Mouse (Mus musculus) lung, postnatal 14 days (tissue): ENCODE measurements around the gene Slc4a11.

Source experiments
- DNase-seq: peaks from one replicate; pipeline ENCODE4 v3.0.0; 2021

Gene Slc4a11

DNA sequence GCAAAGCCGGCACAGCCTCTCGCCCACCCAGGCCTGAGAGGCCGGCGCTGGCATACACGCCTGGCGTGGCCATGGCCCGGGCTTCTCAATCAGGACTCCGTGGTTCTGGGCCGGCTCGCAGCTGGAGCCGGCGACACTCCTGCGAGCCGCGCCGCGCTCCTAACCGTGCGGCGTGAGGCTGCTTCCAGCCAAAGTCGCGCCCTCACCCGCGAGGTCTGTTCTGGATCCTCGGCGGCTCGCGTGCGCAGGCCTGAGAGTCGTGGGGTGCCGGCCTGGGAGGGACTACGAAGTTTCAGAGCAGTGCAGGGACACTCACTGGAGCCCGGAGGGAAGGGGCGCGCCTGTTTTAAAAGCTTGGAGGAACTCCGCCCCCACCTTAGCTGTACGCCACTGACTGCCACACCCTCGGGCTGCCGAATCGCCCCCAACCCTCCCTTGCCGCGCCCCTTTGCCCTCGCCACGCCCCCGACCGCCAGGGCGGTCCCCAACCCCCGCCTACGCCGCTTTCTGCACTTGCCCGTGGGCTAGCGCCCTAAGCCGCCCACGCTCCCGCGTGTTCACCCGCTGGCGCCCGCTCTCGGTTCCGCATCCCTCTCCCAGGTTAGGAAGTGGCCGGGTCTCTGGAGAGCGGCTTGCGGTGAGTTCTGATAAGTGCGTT, at the start of gene Slc4a11:
Gene Slc4a11 (minus strand): TSS at position 367 of the 658 bp plus-strand sequence.
- peak; percentile 70 for DNase-seq

DNA sequence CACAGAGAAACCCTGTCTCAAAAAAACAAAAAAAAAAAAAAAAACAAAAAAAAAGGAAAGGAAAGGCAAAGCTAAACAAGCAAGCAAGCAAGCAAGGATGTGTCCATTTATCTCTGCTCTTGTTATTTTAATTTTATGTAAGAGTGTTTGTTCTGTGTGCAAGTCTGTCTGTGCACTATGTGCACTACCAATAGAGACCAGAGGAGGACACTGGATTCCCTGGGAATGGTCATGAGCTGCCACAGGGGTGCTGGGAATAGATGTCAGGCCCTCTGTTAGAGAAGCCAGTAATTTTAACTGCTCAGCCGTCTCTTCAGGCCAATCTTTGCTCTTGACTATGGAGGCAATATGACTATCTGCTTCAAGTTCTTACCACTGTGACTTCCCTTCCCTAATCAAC, 46.3 kb upstream of the Slc4a11 start:
- no peak for DNase-seq

DNA sequence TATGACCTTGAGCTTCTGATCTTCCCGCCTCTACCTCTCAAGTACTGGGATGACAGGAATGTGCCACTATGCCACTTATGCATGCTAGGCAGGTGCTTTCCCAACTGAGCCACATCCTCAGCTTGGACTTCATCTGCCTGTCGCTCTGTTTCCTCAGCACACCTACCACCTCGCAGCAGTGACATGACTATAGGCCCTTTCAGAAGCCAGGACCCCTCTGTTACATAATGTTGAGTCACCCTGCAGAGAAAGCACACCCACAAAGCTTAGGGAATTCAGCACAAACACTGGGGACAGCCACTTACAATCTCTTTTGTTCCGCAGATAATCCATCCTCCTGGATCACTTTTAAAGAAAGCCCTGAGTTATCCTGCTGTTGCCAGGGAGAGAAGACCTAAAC, 42.8 kb upstream of the Slc4a11 start:
- no peak for DNase-seq

DNA sequence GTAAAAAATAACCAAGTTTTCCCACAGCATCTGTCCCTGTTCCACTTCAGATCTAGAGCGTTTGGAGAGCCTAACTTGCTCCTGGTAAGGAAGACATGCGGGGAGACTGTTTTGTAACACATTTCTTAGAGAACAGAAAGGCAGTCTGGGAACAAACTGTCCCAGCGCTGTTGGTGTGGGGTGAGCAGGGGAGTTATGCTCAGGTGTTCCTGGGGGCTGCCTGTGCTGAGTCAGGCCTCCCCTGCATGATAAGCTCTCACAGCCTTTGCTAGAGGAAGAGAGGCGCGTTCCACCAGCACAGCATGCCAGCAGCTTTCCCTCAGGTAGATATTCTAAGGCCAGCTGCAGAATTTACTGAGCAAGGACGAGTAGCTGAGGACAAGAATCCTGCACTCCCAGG, 40.7 kb upstream of the Slc4a11 start:
- DNase-seq: no peak

DNA sequence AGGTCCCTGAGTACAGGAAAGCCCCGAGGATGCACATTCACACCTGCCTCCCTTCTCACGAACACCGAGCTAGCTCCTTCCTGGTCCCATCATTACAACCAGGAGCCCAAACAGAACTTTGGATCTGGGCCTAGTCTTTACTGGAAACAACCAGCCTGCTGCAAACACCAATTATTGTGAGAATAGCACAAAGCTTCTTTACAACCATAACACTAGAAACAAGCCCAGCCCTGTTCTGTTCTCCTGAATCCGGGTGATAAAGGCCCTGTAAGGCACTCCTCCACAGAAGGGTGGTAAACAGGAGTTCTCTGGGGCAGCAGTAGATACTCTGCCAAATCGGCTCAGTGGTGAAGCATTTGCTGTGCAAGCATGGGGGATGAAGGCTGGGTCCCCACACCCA, 38.0 kb upstream of the Slc4a11 start:
- no peak for DNase-seq

DNA sequence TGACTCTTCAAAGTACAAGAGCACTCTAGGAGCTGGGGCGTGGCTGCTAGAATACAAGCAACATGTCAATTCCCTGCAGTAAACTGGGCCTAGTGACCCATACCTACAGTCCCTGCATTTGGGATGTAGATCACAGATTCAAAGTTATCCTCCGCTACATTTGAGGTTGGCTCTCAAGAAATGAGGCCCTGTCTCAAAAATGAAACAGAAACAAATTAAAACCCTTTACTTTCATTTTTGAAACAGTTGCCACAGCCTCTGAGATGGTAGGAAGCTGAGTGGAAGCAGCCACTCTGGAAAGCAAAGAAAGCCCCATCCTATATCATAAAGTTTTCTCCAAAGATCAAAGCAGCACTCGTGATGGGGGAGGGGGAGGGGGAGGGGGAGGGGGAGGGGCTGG, 36.1 kb upstream of the Slc4a11 start:
- DNase-seq: no peak

DNA sequence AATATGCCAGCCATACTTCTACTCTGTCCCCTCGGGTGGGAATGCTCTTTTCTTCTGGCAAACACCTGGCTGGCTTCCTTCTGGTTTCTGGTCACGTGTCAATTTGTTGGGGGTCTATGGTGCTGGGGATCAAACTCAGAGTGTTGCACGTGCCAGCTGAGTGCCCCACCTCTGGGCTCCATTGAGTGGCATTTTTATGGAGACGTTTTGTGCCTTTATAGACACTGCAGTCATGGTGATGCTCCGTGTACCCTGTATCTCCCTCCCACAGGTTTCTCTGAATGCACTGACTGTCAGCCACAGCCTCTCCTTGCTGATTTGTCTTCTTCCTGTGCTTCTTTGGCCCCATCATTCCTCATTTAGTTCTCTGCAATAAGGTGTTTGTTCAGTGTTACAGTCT, 34.5 kb upstream of the Slc4a11 start:
- DNase-seq: no peak

DNA sequence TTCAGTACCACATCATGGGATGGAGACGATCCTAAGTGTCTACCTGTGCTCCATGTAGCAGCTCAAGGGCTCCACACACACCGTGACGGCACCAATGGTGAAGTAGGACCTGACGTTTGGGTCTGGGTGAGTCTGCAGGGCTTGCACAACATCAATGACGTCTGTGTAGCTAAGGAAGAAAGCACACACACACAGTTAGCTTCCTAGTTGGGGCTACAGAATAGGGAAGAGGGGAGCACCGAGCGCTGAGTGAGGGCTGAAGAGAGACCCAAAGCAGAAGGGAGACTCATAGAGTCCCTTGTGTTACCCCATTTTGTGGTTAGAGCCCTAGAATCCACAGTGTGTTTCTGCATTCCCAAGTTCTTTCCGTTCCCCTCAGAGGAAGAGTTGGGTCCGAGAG, 33.4 kb upstream of the Slc4a11 start:
- peak; percentile 11 for DNase-seq

DNA sequence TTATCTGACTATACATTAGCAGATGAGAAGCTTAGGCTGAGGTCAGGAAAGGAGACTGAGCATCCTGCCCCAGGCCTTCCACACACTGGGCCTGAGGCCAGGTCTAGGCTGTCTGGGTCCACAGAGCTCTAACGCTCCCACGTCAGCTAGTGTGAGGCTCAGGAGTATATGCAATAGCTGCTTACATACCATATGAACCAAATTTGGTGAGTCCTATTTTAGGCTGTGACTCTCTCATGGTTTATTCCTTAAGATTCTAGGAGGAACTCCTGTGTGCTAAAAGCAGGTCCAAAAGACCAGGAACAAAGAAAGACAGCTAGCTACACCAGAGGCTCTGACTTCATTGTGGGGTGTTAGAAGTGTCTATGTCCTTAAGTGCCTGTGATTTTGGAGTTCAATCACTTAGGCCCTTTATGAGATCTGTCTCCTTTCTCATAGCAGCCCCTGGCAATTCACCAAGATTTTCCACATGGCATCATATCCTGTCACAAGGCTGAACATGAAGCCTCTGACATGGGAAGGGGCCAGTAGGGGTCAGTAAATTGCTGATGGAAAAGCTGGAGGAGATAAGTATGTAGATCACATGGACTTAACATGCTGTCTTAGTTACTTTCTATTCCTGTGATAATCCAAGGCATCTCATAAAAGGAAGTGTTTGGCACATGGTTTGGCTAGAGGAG, 31.7 kb upstream of the Slc4a11 start:
- DNase-seq: no peak

DNA sequence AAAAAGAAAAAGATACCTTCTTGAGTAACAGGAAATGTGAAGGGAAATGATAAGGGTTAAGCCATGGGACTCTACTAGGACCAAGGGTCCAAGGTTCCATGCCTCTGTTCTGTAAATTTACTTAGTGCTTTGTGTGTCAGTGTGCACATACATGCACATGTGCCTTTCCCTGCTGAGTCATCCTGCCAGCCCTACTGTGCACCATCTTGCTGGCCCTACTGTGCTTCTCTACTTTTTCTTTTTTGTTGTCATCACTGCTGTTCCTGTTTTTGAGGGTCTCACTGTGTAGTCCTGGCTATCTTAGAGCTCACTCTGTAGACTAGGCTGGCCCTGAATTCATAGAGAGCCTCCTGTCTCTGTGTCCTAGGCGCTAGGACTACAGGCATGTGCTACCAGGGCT, 30.4 kb upstream of the Slc4a11 start:
- DNase-seq: no peak

DNA sequence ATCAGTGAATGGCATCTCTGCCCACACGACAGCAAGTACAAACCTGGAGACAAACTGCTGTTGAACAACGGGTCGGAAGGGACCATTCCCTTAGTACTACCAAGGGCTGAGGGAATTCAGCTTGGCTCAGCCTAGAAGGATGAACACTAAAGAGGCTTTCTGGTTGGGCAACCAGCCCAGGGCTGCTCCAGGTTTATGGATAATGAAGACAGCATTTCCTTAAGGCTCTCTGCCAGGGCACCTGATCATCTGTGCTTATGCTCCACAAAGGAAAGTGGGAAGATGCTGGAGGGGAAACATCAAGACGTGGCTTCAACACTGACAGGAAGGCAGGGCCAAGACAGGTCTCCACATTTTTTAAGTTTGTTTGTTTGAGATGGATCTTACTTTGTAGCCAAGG, 27.1 kb upstream of the Slc4a11 start:
- DNase-seq: no peak

DNA sequence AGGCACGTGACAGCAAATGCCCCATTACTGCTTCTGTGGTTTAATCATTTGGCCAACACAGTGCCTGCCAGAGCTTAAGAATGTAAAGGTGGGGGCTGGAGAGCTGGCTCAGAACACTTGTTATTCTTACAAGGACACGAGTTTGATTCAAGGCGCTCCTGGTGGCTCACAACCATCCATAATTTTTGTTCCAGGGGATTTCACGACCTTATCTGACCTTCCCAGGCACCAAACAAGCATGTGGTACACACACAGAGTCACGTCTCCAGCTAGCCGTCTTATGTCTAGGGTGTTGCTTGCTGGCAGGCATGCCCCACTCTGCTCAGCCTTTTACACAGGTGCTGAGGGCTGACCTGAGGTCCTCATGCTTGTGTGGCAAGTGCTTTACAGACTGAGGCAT, 20.6 kb upstream of the Slc4a11 start:
- DNase-seq: no peak

DNA sequence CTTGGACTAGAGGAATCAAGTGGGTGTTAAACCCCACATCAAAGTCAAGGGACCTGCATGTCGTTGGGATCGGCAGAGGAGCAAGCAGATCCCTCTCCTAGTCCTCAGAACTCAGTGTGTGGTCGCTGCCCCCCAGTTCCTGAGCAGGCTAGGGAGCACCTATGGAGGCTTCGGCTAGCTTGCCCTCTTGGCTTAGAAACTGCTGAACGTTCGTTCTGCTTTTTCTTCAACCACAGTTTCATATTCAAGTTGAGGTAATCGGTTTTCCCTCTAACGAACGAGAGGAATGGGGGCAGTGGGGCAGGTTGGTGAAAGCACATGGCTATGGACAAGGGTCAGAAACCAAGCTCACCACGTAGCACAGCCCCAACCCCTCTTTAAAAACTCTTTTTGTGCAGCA, 9.7 kb upstream of the Slc4a11 start:
- no peak for DNase-seq

DNA sequence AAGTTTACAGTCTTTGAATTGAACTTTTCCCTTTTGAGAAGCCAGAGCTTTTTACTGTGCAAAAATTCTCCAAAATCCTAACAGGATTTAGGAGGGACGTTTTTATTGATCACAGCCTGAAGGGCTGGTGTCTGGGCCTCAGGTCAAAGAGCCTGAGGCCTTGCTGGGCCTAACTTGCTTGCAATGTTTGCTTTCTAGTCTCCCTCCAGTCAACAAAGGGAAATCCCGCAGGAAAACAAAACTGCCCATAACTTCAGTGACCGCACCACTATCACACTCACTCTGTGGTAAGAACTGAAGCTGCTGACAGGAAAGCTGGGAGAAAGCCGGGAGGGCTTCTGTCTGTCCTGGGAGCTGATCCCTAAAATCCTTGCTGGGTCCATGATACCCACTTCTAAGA, 9.3 kb upstream of the Slc4a11 start:
- DNase-seq: no peak

DNA sequence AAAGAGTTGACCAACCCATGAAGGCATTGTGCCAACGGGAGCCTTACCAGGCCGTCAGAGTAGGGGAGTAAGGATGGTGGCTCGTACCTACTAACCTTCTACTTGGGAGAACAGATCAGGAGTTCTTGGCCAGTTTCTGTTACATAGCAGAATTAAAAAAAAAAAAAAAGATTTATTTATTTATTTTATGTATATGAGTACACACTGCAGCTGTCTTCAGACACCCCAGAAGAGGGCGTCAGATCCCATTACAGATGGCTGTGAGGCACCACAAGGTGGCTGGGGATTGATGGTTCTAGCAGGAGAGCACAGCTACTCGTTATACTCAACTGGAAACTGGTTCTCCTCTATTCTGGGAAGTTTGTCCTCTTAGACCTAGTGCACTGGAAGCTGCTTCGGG, 7.9 kb upstream of the Slc4a11 start:
- no peak for DNase-seq

DNA sequence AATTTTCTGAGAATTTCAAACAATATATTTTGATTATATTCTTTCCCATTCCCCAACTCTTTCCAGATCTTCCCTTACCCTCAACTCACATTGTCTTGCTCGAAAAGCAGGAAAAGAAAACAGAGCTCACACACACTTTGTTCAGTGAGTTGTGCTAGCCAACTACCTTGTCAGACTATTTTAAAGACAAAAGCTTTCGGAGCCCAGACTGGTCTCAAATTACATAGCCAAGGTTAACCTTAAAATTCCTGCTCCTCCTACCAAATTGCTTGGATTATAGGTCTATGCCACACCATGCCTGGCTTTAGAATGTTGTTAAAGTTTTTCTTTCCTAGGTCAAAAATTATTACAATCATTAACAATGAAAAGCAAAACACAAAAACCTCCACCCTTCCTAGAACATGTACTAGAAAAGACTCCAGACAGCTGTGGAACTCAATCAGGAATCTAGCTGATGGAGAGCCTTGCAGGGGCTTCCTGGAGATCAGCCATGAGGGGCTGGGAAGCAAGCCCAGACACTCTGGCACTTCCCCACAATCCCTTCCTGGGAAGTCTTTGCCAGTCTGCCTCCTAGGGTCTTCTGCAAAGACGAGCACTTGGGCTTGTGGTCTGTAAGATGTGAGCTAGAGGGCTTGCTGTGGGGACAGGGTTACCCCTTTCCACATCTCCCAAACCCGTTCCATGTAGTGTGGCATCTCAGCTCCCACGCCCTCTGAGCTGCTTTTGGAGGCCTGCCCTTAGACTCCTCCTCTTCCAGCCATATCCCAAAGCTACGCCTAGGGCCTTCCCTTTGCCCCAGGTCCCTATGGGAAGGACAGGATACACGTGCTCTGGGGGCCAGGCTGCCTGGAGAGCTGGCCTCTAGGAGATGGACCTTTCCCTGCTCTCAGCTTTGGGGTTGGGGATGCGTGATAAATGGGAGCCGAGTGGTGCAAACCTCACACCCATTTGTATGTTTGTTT, 7.0 kb upstream of the Slc4a11 start:
- DNase-seq: no peak

DNA sequence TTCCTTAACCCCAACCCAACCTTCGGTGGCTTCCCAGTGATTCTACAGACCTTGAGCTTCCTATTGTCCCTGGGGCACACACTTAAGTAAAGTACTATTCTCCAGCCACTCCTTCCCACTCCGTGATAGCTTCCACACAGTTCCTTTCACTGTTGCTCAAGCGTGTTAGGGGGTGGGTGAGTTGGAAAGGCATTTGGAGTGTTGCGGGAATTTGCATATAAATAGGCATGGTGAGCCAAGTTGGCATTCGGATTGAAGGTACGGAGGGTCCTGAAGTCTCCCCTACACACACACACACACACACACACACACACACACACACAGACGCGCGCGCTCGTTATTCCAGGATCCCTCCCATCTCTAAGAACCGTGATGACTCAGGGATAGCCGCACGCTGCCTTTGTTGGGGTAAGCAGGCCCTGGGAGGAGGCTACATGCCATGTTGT, 525 bp upstream of the Slc4a11 start:
- no peak for DNase-seq

DNA sequence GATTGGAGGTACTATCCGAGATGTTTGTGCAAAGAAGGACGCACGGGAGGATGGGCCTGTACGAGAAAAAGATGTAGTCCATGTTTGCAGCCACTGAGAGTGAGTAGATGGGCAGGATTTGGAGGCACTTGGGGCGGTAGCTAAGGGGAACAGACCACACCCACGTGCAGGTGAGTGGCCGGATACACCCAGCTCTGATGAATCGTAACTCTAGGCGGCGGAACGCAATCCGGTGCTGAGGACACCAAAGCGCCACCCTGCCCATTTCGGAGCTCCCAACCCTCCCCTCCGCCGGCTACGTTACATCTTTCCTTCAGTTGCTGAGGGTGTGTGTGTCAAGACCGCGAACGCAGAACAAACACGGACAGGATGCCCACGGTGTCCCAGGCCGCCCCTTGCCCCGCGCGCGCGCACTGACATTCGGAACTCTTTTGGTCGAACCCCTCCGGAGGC, 593 bp downstream of the Slc4a11 start:
- DNase-seq: peak; percentile 9

DNA sequence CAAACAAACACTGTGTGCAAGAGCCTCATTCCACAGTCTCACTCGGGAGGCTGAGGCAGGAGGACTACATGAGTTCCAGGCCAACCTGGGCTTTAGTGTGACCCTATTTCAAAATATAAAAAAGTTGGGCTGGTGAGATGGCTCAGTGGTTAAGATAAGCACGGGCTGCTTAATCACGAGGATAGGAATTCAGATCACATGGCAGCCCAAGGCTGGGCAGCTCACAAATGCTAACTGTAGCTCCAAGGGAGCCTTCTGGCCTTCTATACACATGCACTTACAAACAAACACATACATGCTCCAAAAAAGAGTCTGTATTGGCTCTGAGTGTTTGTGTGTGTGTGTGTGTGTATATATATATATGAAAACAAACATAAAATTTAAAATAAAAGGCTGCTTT, 3.8 kb downstream of the Slc4a11 start:
- DNase-seq: no peak

DNA sequence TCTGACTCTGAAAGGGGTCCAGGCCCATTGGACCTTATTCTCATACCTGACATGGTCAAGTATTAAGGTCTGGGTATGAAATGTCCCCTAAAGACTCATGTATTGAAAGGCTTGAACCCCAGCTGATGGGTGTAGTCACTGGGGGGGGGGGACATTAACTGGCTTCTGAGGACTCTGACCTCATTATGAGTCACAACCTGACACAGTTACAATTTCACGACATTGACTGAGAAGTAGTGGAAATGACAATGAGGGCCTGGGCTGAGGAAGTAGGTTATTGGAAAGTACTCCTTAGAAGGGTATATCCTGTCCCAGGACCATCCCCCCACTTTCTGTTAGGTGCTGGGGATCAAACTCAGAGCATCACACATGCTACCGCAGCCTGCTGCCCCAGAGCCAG, 8.3 kb downstream of the Slc4a11 start:
- no peak for DNase-seq

DNA sequence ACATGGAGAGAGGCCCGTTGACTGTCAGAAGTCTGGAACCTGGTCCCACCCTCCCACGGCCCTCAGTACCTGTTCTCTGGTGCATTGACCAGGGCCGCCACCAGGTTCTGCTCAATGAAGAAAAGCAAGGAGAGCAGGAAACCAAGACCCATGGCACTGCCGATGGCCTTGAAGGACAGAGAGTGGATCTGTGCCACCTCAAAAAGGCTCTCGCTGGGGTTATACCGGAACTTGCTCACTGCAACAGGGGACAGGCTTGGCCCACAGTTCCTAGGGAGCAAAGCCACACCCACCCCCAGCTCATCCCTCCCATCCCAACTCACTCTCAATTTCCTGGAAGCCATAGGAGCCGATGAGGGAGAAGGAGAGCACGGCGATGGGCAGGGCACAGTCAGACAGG, 11.9 kb downstream of the Slc4a11 start:
- no peak for DNase-seq

DNA sequence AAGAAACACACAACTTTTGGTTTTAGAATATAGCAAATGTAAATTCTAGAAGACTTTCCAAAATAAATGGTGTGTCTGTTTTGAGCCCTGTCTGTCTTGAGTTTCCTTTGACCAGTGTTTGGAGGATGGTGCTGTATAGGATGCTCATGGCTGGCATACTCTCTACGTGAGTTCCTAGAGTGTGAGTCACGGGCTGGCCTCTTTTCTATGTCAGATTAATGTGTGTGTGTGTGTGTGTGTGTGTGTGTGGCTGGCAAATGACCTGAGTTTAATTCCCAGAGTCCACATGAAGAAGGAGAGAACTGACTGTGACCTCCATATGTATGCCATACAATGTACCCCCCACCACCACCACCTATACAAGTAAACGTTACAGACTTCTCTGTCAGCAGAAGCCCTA, 15.8 kb downstream of the Slc4a11 start:
- DNase-seq: no peak

DNA sequence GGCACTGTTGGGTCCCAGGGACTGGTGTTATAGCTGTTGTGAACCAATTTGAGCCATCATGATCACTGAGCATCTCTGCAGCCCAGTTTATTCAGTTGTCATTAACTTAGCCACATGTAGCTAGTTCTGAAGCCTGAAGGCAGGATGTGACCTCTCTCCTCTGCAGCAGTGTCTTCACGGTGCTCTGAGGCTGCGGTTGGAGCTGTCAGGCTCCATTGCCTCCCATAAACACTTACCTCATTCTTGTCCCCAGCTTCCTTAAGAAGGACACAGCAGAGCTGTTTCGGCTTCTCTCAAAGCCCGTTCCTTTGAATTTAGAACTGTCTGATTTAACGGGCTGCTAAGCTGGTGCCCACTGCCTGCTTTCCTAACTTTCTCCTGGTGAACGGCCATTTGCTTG, 17.4 kb downstream of the Slc4a11 start:
- DNase-seq: no peak

DNA sequence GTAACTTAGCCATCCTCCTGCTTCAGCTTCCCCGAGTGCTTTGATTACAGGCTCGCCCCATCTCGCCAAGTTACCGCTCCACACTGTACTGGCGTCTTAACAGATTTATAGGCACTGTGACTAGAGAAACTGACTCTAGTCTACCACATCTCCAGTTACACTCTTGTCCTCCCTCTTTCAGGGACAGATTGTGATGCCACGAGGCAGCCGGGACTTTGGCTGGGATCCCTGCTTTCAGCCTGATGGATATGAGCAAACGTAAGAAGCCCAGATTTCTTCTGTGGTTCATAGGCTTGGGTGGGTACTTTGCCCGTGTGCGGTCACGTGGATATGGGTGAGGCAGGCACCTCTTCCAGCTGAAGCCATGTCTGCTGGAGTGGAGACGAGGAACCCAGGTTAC, 18.2 kb downstream of the Slc4a11 start:
- DNase-seq: no peak
